Mouse (Mus musculus): ENCODE measurements around the gene Susd6. TPM values are rescaled to one million over a fixed set of nuclear protein-coding genes. Genes with fewer than 3 reads are reported as not detected.

Susd6 gene
- polyA plus RNA-seq, 1 experiment from 2014 or later: 12.5 TPM

DNA sequence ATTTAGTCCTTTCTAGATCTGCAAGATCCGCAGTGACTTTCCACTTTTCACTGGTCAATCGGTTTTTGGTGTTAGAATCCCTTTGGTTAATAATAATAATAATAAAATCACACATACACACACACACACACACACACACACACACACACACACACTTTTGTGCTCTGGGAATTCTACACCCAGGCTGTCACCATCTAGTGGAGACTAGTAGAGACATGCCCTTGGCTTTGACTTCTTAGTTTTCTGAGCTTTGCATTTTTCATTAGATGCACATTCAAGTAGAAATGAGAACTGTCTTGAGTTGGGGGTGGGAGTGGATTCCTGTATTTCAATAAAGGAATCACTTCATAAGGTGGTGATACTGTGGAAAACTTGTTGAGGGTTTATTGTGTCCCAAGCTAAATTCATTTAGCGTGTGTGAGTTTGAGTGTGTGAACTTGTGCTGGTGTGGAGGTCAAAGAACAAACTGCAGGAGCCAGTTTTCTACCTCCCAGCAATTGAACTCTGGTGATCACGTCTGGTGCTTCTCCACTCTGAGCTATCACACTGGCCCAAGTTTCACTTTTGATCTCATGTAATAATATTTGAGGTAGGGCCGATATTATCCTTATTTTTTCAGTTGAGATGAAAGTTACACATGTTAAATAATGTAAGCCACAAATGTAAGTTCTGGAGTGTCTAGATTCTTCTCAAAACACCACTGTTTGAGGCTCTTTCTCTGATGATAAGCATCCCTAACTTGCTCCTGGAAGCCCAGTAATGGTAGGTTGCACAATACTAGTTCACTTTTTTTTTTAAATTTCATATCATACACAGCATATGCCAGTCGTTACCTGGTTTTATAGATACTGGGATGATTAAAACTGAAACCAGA lies 1.5 kb downstream of the Susd6 start:
- H3K4me1 ChIP-seq (replicated peaks; ENCODE audit: control insufficient read depth, insufficient read depth, low read length): peaks cover 20% of the 10 kb centered on the region
- H3K4me3 ChIP-seq (replicated peaks; ENCODE audit: low read length): peak overlapping the region; percentile 75
- no peak for ATAC-seq (ENCODE audit: low FRiP score)
- H3K4me2 ChIP-seq (replicated peaks): peak overlapping the region; percentile 81
- H3K27me3 ChIP-seq (ENCODE audit: control insufficient read depth, insufficient read depth, low read length): no peaks in the 10 kb centered on the region
- 43% methylated on average over 6 of the region's 6 CpGs for WGBS
- DNase-seq (ENCODE audit: low spot score): peak; percentile 62
- no peaks in the 10 kb centered on the region for H3K36me3 ChIP-seq (replicated peaks; ENCODE audit: control insufficient read depth, insufficient read depth)
- H3K9me3 ChIP-seq (ENCODE audit: control insufficient read depth, low read length): no peaks in the 10 kb centered on the region
- peak overlapping the region; percentile 96 for H3K27ac ChIP-seq
- peak overlapping the region; percentile 88 for H3K9ac ChIP-seq

DNA sequence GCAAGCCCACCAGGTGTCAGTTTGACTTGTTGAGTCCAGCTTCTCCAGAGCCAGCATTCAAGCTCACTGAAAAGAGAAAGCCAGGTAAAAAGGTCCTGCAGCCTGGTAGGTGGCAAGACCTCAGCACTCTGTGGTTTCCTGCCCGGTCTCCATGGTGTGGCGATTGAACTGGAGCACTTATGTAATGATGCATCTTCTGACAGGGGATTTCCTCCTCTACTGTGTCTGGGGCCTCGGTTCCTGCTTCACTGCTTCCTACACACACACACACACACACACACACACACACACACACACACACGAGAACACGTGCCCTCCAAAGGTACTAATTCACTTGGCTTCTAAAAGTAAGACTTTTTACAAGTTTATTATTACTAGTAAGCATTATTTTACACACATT lies 2.6 kb downstream of the Susd6 start:
- WGBS: 82% methylated on average over 5 of the region's 5 CpGs
- DNase-seq (ENCODE audit: low spot score) (no peak), ATAC-seq (ENCODE audit: low FRiP score) (no peak)
- 0 out of 2 replicates have a peak overlapping the region, but pooled peaks have one; percentile 24 for H3K9ac ChIP-seq
- no peak overlapping the region; the same call in 1 of the 2 replicates for H3K4me2 ChIP-seq (replicated peaks)
- no peak overlapping the region for H3K4me3 ChIP-seq (replicated peaks; ENCODE audit: low read length)
- H3K27me3 ChIP-seq (ENCODE audit: control insufficient read depth, insufficient read depth, low read length): no peaks in the 10 kb centered on the region
- H3K27ac ChIP-seq: no peak overlapping the region
- H3K9me3 ChIP-seq (ENCODE audit: control insufficient read depth, low read length): no peaks in the 10 kb centered on the region
- H3K36me3 ChIP-seq (replicated peaks; ENCODE audit: control insufficient read depth, insufficient read depth): no peaks in the 10 kb centered on the region
- H3K4me1 ChIP-seq (replicated peaks; ENCODE audit: control insufficient read depth, insufficient read depth, low read length): peaks cover 20% of the 10 kb centered on the region

DNA sequence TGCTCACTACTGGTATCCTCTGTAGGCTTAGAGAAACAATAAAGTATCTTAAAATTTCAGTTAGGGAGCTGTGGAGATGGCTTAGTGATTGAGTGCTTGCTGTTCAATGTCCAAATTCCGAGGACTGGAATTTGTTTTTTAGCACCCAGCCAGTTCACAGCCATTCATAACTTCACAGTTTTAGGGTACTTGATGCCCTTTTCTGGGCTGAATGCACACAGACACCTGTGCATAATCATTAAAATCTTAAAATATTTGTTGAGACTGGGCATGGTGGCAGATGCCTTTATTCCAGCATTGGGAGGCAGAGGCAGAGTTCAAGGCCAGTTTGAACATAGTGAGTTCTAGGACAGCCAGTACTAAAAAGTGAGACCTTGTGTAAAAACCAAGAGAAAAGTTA lies 3.2 kb downstream of the Susd6 start:
- Histone ChIP-seq H3K4me2 (replicated peaks) (no peak overlapping the region), H3K9me3 (ENCODE audit: control insufficient read depth, low read length) (no peaks in the 10 kb centered on the region), H3K9ac (no peak overlapping the region), H3K27ac (no peak overlapping the region), H3K4me1 (replicated peaks; ENCODE audit: control insufficient read depth, insufficient read depth, low read length) (peaks cover 20% of the 10 kb centered on the region), H3K4me3 (replicated peaks; ENCODE audit: low read length) (no peak overlapping the region), H3K36me3 (replicated peaks; ENCODE audit: control insufficient read depth, insufficient read depth) (no peaks in the 10 kb centered on the region), H3K27me3 (ENCODE audit: control insufficient read depth, insufficient read depth, low read length) (no peaks in the 10 kb centered on the region)
- DNase-seq (ENCODE audit: low spot score): no peak
- ATAC-seq (ENCODE audit: low FRiP score): no peak
- WGBS: 93% methylated on average over 1 of the region's 1 CpGs

DNA sequence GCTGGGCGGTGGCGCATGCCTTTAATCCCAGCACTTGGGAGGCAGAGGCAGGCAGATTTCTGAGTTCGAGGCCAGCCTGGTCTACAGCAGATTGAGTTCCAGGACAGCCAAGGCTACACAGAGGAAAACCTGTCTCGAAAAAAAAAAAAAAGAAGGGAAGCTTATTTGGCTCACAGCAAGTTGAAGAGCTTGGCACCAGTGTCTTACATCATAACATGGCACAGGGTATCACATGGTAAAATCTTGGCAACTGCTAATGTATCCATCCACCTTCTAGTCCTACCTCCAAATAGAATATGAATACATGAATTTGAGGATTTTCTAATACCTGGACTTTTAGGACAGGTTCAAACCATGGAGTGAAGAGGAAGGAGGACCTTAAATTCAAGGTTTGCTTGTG lies 4.2 kb downstream of the Susd6 start:
- H3K27me3 ChIP-seq (ENCODE audit: control insufficient read depth, insufficient read depth, low read length): no peaks in the 10 kb centered on the region
- H3K9me3 ChIP-seq (ENCODE audit: control insufficient read depth, low read length): no peaks in the 10 kb centered on the region
- WGBS: 96% methylated on average over 4 of the region's 4 CpGs
- H3K9ac ChIP-seq: no peak overlapping the region
- H3K36me3 ChIP-seq (replicated peaks; ENCODE audit: control insufficient read depth, insufficient read depth): no peaks in the 10 kb centered on the region
- no peak overlapping the region for H3K27ac ChIP-seq
- peaks cover 20% of the 10 kb centered on the region for H3K4me1 ChIP-seq (replicated peaks; ENCODE audit: control insufficient read depth, insufficient read depth, low read length)
- ATAC-seq (ENCODE audit: low FRiP score): no peak
- H3K4me2 ChIP-seq (replicated peaks): no peak overlapping the region
- no peak for DNase-seq (ENCODE audit: low spot score)
- no peak overlapping the region for H3K4me3 ChIP-seq (replicated peaks; ENCODE audit: low read length)

DNA sequence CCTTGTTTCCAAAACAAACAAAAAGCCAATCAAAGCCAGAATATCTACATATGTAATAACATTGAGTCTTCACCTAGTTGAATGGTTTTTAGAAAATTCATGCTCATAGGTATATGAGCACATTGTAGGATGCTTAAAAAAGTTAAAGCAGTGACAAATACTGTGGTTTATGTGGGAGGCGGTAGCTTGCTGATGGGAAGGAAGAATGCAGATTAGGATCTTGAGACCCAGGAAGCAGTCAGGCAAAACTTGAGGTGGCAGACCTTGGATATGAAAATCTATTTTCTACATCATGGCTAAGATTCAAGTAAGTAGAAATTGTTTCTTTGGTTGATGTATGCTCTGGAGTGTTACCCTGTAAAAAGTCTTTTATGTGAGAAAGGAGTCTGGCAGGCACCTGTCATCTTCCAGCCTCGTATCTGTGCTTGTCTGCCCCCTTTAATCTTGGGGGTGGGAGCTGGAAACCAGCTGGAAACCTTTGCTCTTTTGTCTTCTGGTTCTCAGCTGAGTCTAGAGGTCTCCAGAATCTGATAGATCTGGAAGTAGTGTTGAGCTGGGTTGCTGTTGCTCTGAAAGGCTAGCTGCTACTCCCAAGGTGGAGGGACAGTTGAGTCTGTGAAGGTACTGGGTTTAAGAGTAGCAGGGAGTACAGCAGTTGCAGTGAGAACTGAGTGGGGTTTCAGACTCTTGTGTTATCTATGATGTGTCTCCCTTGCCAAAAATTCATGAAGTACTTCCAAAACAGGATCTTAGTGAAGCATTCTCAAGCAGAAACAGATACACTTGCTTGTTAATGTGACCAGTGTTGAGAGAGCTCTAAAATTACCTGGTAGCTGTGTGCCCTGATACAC lies 4.8 kb downstream of the Susd6 start:
- no peak for ATAC-seq (ENCODE audit: low FRiP score)
- no peaks in the 10 kb centered on the region for H3K27me3 ChIP-seq (ENCODE audit: control insufficient read depth, insufficient read depth, low read length)
- H3K9me3 ChIP-seq (ENCODE audit: control insufficient read depth, low read length): no peaks in the 10 kb centered on the region
- no peak for DNase-seq (ENCODE audit: low spot score)
- H3K27ac ChIP-seq: no peak overlapping the region
- no peak overlapping the region for H3K4me3 ChIP-seq (replicated peaks; ENCODE audit: low read length)
- H3K36me3 ChIP-seq (replicated peaks; ENCODE audit: control insufficient read depth, insufficient read depth): no peaks in the 10 kb centered on the region
- H3K9ac ChIP-seq: no peak overlapping the region
- peaks cover 15% of the 10 kb centered on the region for H3K4me1 ChIP-seq (replicated peaks; ENCODE audit: control insufficient read depth, insufficient read depth, low read length)
- no peak overlapping the region for H3K4me2 ChIP-seq (replicated peaks)
- 63% methylated on average over 2 of the region's 2 CpGs for WGBS

DNA sequence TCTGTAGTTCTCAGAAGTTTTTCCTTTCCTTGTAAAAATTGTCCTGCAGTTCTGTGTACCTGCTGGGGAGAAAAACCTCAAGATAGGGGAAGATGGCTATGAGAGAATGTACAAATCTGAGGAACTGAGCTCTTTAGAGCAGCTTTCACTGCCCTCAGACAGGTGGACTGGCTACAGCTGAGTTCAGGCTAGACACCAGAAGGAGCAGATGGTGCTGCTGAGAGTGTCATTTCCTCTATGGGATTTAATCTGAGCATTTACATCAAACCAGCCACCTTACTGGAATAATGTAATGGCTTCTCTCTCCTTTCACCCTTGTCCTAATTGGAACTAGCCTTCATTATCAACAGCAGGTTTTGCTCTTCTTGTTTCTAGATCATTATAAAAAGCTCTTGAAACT lies 8.0 kb downstream of the Susd6 start:
- ATAC-seq (ENCODE audit: low FRiP score) (no peak), DNase-seq (ENCODE audit: low spot score) (no peak)
- H3K27ac ChIP-seq: no peak overlapping the region
- H3K4me3 ChIP-seq (replicated peaks; ENCODE audit: low read length): no peak overlapping the region
- no peaks in the 10 kb centered on the region for H3K4me1 ChIP-seq (replicated peaks; ENCODE audit: control insufficient read depth, insufficient read depth, low read length)
- H3K4me2 ChIP-seq (replicated peaks): no peak overlapping the region
- no peaks in the 10 kb centered on the region for H3K27me3 ChIP-seq (ENCODE audit: control insufficient read depth, insufficient read depth, low read length)
- no peak overlapping the region for H3K9ac ChIP-seq
- no peaks in the 10 kb centered on the region for H3K9me3 ChIP-seq (ENCODE audit: control insufficient read depth, low read length)
- no peaks in the 10 kb centered on the region for H3K36me3 ChIP-seq (replicated peaks; ENCODE audit: control insufficient read depth, insufficient read depth)

DNA sequence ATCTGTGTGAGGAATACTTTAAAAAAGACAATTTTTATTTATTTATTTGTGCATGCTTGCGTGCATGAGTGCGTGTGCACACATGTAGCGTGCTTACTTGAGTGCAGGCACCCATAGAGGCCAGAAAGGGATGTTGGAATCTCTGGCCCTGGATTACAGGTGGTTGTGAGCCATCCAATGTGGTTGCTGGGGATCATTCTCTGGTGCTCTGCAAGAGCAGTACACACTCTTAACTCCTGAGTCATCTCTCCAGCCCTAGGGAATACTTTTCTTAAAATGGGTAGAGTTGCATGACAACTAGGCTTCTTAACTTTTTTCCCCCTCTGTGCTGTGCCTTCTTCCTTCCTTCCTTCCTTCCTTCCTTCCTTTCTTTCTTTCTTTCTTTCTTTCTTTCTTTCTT lies 9.8 kb downstream of the Susd6 start:
- Histone ChIP-seq H3K9ac (no peak overlapping the region), H3K27ac (no peak overlapping the region), H3K27me3 (ENCODE audit: control insufficient read depth, insufficient read depth, low read length) (no peaks in the 10 kb centered on the region), H3K4me1 (replicated peaks; ENCODE audit: control insufficient read depth, insufficient read depth, low read length) (peaks cover 5% of the 10 kb centered on the region; the same call in 1 of the 2 replicates), H3K4me2 (replicated peaks) (no peak overlapping the region), H3K4me3 (replicated peaks; ENCODE audit: low read length) (no peak overlapping the region), H3K36me3 (replicated peaks; ENCODE audit: control insufficient read depth, insufficient read depth) (no peaks in the 10 kb centered on the region), H3K9me3 (ENCODE audit: control insufficient read depth, low read length) (no peaks in the 10 kb centered on the region)
- 99% methylated on average over 3 of the region's 3 CpGs for WGBS
- DNase-seq (ENCODE audit: low spot score): no peak
- no peak for ATAC-seq (ENCODE audit: low FRiP score)

DNA sequence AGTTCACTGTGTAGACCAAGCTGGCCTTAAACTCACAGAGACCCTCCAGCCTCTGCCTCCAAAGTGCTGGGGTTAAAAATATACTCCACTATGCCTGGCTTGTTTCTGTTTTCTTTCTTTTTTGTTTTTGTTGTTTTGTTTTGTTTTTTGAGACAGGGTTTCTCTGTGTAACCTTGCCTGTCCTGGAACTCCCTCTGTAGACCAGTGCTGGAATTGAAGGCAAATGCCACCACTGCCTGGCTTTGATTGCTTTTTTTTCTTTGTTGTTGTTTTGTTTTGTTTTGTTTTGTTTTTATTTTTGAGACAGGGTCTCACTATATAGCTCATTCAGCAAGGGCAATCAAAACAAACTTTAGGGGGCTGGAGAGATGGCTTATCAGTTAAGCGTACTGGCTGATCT lies 11.1 kb downstream of the Susd6 start:
- Histone ChIP-seq H3K27ac (no peak overlapping the region), H3K9ac (no peak overlapping the region), H3K27me3 (ENCODE audit: control insufficient read depth, insufficient read depth, low read length) (no peaks in the 10 kb centered on the region), H3K4me2 (replicated peaks) (no peak overlapping the region), H3K4me3 (replicated peaks; ENCODE audit: low read length) (no peak overlapping the region), H3K9me3 (ENCODE audit: control insufficient read depth, low read length) (no peaks in the 10 kb centered on the region), H3K36me3 (replicated peaks; ENCODE audit: control insufficient read depth, insufficient read depth) (no peaks in the 10 kb centered on the region), H3K4me1 (replicated peaks; ENCODE audit: control insufficient read depth, insufficient read depth, low read length) (peaks cover 5% of the 10 kb centered on the region; the same call in 1 of the 2 replicates)
- WGBS: 100% methylated on average over 1 of the region's 1 CpGs
- ATAC-seq (ENCODE audit: low FRiP score) (no peak), DNase-seq (ENCODE audit: low spot score) (no peak)

DNA sequence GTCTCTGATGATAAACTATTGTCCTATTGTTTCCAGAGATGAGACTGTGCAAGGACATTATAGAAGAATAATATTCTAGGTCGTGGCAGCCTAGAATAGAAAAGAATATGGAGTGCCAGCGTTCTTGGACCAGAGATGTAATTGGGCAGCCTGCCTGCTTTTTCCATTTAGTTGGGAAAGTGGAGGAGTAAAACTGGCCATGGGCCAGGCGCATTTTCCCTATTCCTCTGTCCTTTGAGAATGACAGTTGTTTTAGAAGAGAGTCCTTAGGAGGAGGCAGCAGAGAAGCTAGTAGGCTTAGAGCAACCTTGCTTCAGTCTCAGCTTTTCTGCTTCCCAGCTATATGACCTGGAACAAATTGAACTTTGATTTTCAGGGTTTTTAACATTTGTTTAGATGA lies 13.6 kb downstream of the Susd6 start:
- Histone ChIP-seq H3K36me3 (replicated peaks; ENCODE audit: control insufficient read depth, insufficient read depth) (no peaks in the 10 kb centered on the region), H3K4me1 (replicated peaks; ENCODE audit: control insufficient read depth, insufficient read depth, low read length) (peaks cover 11% of the 10 kb centered on the region), H3K4me3 (replicated peaks; ENCODE audit: low read length) (no peak overlapping the region), H3K27ac (no peak overlapping the region), H3K9ac (no peak overlapping the region), H3K27me3 (ENCODE audit: control insufficient read depth, insufficient read depth, low read length) (no peaks in the 10 kb centered on the region), H3K9me3 (ENCODE audit: control insufficient read depth, low read length) (no peaks in the 10 kb centered on the region), H3K4me2 (replicated peaks) (no peak overlapping the region)
- ATAC-seq (ENCODE audit: low FRiP score) (no peak), DNase-seq (ENCODE audit: low spot score) (peak; percentile 40)
- WGBS: 46% methylated on average over 3 of the region's 3 CpGs
